Mouse (Mus musculus) lung, embryonic 15.5 days (tissue): ENCODE data around the gene Cntnap2. TPM values are rescaled to one million over a fixed set of nuclear protein-coding genes. Genes with fewer than 3 reads are reported as not detected.

Source experiments
- ATAC-seq: fragments of 200-750 bp; cut with Nextera tagmentation; 2 replicates; pipeline ENCODE4 v1.8.0; 2017; ENCODE audit warnings: moderate number of reproducible peaks, borderline replicate concordance; ENCODE audit not compliant: low FRiP score, low TSS enrichment; ENCODE audit errors: extremely low read depth
- H3K27ac ChIP-seq: fragments of 300-500 bp; sonication (generic); 2 replicates; pipeline ENCODE4 v1.5.1; 2015; ENCODE audit warnings: moderate library complexity, mild to moderate bottlenecking, inconsistent platforms
- H3K27me3 ChIP-seq: fragments of 300-500 bp; sonication (generic); 2 replicates; pipeline ENCODE4 v1.6.1; 2015; ENCODE audit warnings: inconsistent platforms
- H3K36me3 ChIP-seq: fragments of 300-500 bp; sonication (generic); 2 replicates; pipeline ENCODE4 v1.6.1; 2015; ENCODE audit warnings: inconsistent platforms
- H3K4me1 ChIP-seq: fragments of 300-500 bp; sonication (generic); 2 replicates; pipeline ENCODE4 v1.6.1; 2015; ENCODE audit warnings: inconsistent platforms
- H3K4me2 ChIP-seq: fragments of 300-500 bp; sonication (generic); 2 replicates; pipeline ENCODE4 v1.6.1; 2015; ENCODE audit warnings: inconsistent platforms, mild to moderate bottlenecking, moderate library complexity
- H3K4me3 ChIP-seq: fragments of 300-500 bp; sonication (generic); 2 replicates; pipeline ENCODE4 v1.5.1; 2015; ENCODE audit warnings: mild to moderate bottlenecking, inconsistent platforms
- H3K9ac ChIP-seq: fragments of 300-500 bp; sonication (generic); 2 replicates; pipeline ENCODE4 v1.6.1; 2015; ENCODE audit warnings: inconsistent platforms
- H3K9me3 ChIP-seq: fragments of 300-500 bp; sonication (generic); 2 replicates; pipeline ENCODE4 v1.6.1; 2016; ENCODE audit warnings: inconsistent platforms
- WGBS: fragments of 180-500 bp; shearing (Covaris S2); methylation state at CpG from one replicate; pipeline ENCODE4 v1.1.7; 2015; 5-methylcytosine and 5-hydroxymethylcytosine counted together
- polyA plus RNA-seq: library from polyadenylated mRNA; unstranded; fragments of >200 nt; fragmentation: Nextera tagmentation; extraction: Ambion mirVana; gene quantifications from 2 replicates; pipeline ENCODE4 v1.2.1, GENCODE M21; 2015

The Cntnap2 gene
- polyA plus RNA-seq, 1 experiment from 2014 or later: 1.0 TPM

DNA sequence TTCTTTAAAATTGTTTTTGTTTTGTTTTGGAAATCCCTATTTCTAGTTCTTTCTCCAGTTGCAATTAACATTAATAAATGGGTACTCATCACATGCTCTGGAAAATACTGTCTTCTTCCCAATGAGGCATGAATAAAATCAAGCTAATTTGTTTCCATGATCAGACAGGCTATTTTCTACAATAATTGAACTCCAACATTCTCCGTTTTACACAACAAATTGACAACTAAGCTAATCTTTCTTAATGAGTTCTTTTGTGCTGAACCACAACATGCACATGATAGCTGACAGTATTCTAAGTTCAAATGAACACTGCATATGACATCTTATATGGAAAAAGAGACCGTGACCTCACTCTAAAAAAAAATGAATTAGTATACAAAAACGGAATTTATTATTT, 173.4 kb downstream of the Cntnap2 start:
- no peak for ATAC-seq
- WGBS: 84% methylated on average over 3 of the region's 3 CpGs

DNA sequence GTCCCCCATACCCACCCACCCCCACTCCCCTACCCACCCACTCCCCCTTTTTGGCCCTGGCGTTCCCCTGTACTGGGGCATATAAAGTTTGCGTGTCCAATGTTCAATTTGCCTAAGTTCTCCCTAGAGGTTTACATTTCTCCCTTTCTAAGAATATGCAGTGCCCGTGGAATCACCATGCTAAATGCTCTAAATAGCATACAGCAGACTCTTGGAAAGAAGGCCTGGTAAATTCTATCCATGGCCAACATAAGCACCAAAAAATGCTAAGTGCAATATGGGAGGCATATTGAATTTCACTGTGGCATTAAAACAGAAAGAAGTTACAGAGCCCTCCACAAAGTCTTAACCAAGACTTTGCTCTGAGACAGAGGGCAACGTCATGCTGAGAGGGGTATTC, 177.4 kb downstream of the Cntnap2 start:
- H3K9ac ChIP-seq: no peak overlapping the region
- no peak overlapping the region for H3K27ac ChIP-seq
- ATAC-seq: no peak
- no peaks in the 10 kb centered on the region for H3K4me1 ChIP-seq
- no peak overlapping the region for H3K4me3 ChIP-seq
- 85% methylated on average over 4 of the region's 4 CpGs for WGBS
- H3K4me2 ChIP-seq: no peak overlapping the region
- H3K9me3 ChIP-seq: no peaks in the 10 kb centered on the region
- H3K36me3 ChIP-seq: no peaks in the 10 kb centered on the region
- no peaks in the 10 kb centered on the region for H3K27me3 ChIP-seq

More for the DNA sequence above, 173.4 kb downstream of the Cntnap2 start:
- Histone ChIP-seq H3K9me3 (no peaks in the 10 kb centered on the region), H3K27me3 (no peaks in the 10 kb centered on the region), H3K4me1 (no peaks in the 10 kb centered on the region), H3K36me3 (no peaks in the 10 kb centered on the region), H3K9ac (no peak overlapping the region), H3K27ac (no peak overlapping the region), H3K4me3 (no peak overlapping the region), H3K4me2 (no peak overlapping the region)

GRCm38 (mm10) chr6:45238117-45238516, 179.0 kb downstream of the Cntnap2 start:
- no peaks in the 10 kb centered on the region for H3K4me1 ChIP-seq
- H3K27ac ChIP-seq: no peak overlapping the region
- no peak overlapping the region for H3K4me3 ChIP-seq
- H3K36me3 ChIP-seq: no peaks in the 10 kb centered on the region
- H3K9ac ChIP-seq: no peak overlapping the region
- ATAC-seq: no peak
- no peak overlapping the region for H3K4me2 ChIP-seq
- no peaks in the 10 kb centered on the region for H3K9me3 ChIP-seq
- H3K27me3 ChIP-seq: no peaks in the 10 kb centered on the region

DNA sequence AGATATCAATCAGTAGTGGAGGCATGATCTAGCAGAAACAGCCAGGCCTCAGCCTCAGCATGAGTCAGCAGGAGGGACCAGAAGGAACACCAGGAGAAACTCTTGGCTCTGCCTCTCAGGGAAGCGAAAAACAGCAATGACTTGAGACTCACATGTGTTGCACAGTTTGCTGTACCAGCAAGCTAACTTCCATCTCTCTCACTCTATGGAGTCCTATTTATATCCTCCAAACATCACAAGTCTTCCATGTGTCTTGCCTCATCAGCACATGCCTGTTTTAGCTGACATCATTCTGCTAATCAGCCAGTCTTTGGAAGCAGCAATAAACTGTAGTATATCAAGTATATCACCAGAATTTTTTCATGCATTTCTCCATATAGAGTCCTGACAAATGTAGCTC, 182.1 kb downstream of the Cntnap2 start:
- no peaks in the 10 kb centered on the region for H3K4me1 ChIP-seq
- no peaks in the 10 kb centered on the region for H3K9me3 ChIP-seq
- no peaks in the 10 kb centered on the region for H3K36me3 ChIP-seq
- H3K27me3 ChIP-seq: no peaks in the 10 kb centered on the region
- no peak overlapping the region for H3K4me3 ChIP-seq
- WGBS: 61% methylated on average over 1 of the region's 1 CpGs
- H3K27ac ChIP-seq: no peak overlapping the region
- no peak for ATAC-seq
- H3K9ac ChIP-seq: no peak overlapping the region
- H3K4me2 ChIP-seq: no peak overlapping the region

DNA sequence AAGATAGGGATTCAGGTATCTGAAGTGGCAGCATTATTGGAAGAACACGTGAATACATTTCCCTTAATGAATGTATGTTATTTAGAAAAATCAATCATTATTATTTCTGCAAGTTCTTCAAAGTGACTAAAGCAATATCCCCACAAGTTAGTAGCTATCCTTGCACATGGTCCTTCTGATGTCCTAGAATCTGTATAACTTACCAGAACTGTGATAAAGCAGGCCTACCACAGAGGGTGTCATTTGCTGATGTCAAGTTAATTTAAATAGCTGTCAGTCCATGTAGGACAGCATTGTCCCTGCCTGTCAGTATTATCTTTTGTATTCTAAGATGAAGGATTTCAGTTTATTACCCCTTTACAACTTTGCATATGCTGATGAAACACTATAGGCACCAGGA, 185.5 kb downstream of the Cntnap2 start:
- H3K27ac ChIP-seq: no peak overlapping the region
- H3K4me1 ChIP-seq: no peaks in the 10 kb centered on the region
- H3K9ac ChIP-seq: no peak overlapping the region
- no peaks in the 10 kb centered on the region for H3K9me3 ChIP-seq
- 78% methylated on average over 1 of the region's 1 CpGs for WGBS
- no peaks in the 10 kb centered on the region for H3K27me3 ChIP-seq
- ATAC-seq: no peak
- H3K36me3 ChIP-seq: no peaks in the 10 kb centered on the region
- H3K4me2 ChIP-seq: no peak overlapping the region
- H3K4me3 ChIP-seq: no peak overlapping the region

DNA sequence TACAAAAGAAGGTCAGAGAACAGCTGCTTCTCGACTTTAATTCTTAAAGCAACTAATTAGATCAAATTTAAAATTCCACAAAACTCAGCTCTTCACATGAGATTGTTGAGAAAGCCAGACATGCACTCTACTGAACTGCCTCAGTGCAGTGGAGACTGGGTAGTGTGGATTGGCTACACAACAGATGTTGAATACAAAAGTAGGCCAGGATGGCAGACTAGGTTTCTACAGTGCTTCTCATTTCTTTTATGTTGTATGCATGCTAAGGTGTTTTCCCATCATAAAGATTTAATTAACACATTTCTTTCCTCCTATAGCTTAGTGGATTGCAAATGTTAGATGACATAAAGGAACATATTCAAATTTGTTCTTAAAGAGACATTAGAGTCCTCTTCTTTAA, 198.9 kb downstream of the Cntnap2 start:
- Histone ChIP-seq H3K4me1 (no peaks in the 10 kb centered on the region), H3K9ac (no peak overlapping the region), H3K27me3 (no peaks in the 10 kb centered on the region), H3K27ac (no peak overlapping the region), H3K36me3 (no peaks in the 10 kb centered on the region), H3K4me2 (no peak overlapping the region), H3K4me3 (no peak overlapping the region), H3K9me3 (no peaks in the 10 kb centered on the region)
- ATAC-seq: no peak
- 60% methylated on average over 1 of the region's 1 CpGs for WGBS

DNA sequence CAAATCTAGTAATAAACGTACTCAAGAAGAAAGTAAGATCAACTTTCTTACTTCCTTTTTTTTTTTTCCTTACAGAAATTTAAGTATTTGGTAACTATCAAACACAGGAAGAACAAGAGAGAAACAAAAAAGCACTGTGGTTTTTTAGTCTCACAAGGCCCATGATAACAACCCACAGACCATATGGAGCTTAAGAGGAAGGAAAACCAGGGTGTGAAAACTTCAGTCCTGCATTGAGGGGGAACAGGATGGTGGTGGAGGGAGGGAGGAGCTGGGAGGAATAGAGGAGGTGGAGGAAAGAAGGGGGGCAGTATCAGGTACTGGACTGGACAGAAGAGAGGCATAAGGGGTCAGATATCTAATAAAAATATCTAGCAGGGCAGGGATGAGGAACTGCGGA, 212.4 kb downstream of the Cntnap2 start:
- ATAC-seq: no peak
- Histone ChIP-seq H3K4me1 (no peaks in the 10 kb centered on the region), H3K27me3 (no peaks in the 10 kb centered on the region), H3K9ac (no peak overlapping the region), H3K9me3 (no peaks in the 10 kb centered on the region), H3K4me2 (no peak overlapping the region), H3K36me3 (no peaks in the 10 kb centered on the region), H3K27ac (no peak overlapping the region), H3K4me3 (no peak overlapping the region)
- 82% methylated on average over 2 of the region's 2 CpGs for WGBS

- ATAC-seq: no peak
- no peaks in the 10 kb centered on the region for H3K27me3 ChIP-seq
- 53% methylated on average over 1 of the region's 1 CpGs for WGBS
- H3K4me3 ChIP-seq: no peak overlapping the region
- H3K4me2 ChIP-seq: no peak overlapping the region
- H3K9ac ChIP-seq: no peak overlapping the region
- no peak overlapping the region for H3K27ac ChIP-seq
- no peaks in the 10 kb centered on the region for H3K4me1 ChIP-seq
- no peaks in the 10 kb centered on the region for H3K9me3 ChIP-seq
- H3K36me3 ChIP-seq: no peaks in the 10 kb centered on the region
Measured at GRCm38 (mm10) chr6:45273259-45273775, 214.2 kb downstream of the Cntnap2 start.

DNA sequence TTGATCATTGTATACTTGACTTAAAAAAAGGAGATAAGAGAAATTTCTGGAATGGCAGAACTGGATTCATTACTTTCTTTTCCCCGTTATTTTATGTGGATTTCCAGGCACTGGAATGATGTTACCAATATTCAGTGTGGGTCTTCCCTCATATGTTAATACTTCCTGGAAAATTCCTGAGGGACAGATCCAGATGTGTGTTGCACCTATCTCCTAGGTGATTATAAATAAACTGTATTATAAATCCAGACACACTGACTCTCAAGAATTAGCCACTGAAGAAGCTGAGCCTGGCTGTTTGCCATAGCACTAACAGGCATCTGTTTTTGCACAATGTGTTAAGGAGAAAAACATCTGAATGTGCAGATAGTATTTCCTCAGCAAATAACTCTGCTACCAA, 231.0 kb downstream of the Cntnap2 start:
- no peak overlapping the region for H3K4me3 ChIP-seq
- WGBS: 69% methylated on average over 1 of the region's 1 CpGs
- H3K36me3 ChIP-seq: no peaks in the 10 kb centered on the region
- H3K27me3 ChIP-seq: no peaks in the 10 kb centered on the region
- no peak overlapping the region for H3K27ac ChIP-seq
- no peaks in the 10 kb centered on the region for H3K9me3 ChIP-seq
- H3K9ac ChIP-seq: no peak overlapping the region
- no peaks in the 10 kb centered on the region for H3K4me1 ChIP-seq
- ATAC-seq: no peak
- H3K4me2 ChIP-seq: no peak overlapping the region

DNA sequence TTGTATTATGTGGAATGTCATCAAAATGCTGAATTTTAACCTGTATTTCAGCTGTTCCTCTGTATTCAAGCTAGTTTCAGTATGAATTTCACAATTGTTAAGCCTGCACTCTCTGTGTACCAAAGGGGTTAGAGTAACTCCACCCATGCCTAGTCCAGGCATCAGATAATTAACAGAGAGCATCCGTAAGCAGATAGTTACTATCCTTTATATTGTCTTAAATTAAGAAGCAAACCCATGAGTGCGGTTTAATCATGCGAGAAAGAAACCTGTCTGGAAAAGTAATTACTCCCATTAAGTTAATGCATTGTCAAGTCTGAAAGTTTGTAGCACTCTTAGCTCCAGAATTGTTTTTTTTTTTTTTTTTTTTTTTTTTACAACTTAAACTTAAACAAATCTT, 258.3 kb downstream of the Cntnap2 start:
- Histone ChIP-seq H3K4me3 (no peak overlapping the region), H3K4me2 (no peak overlapping the region), H3K9me3 (no peaks in the 10 kb centered on the region), H3K9ac (no peak overlapping the region), H3K27me3 (no peaks in the 10 kb centered on the region), H3K4me1 (no peaks in the 10 kb centered on the region), H3K36me3 (no peaks in the 10 kb centered on the region), H3K27ac (no peak overlapping the region)
- WGBS: 85% methylated on average over 3 of the region's 3 CpGs
- ATAC-seq: no peak

GRCm38 (mm10) chr6:45323505-45323904, 264.3 kb downstream of the Cntnap2 start:
- Histone ChIP-seq H3K4me3 (no peak overlapping the region), H3K27ac (no peak overlapping the region), H3K4me2 (no peak overlapping the region), H3K4me1 (no peaks in the 10 kb centered on the region), H3K9ac (no peak overlapping the region), H3K27me3 (no peaks in the 10 kb centered on the region), H3K9me3 (no peaks in the 10 kb centered on the region), H3K36me3 (no peaks in the 10 kb centered on the region)
- 0% methylated on average over 2 of the region's 2 CpGs for WGBS
- ATAC-seq: no peak

DNA sequence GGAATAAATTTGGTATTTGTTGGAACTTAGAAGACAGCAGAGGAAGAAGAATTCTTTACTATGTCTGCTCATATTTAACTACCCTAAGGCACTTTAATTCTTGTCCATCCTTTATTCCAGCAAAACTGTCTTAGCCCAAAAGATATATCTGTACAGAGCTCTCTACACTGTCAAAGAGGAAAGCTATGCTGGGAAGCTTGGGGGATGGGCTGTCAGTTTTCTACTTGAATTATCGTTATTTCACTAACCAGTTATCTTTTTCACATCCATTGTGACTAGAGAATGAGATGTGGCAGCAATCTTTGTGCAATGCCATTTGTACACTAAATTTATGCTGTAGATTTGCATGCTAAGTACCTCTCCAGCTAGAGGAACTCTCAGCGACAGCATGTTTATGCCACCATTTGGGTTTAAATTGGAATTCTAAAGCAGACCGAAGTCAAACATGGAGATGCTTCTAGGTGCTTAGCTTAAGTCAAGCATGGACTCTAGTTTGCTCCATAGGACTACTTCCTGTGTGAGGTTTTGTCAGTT, 268.9 kb downstream of the Cntnap2 start:
- Histone ChIP-seq H3K27ac (no peak overlapping the region), H3K27me3 (no peaks in the 10 kb centered on the region), H3K4me2 (no peak overlapping the region), H3K9me3 (no peaks in the 10 kb centered on the region), H3K4me1 (no peaks in the 10 kb centered on the region), H3K36me3 (no peaks in the 10 kb centered on the region), H3K4me3 (no peak overlapping the region), H3K9ac (no peak overlapping the region)
- 81% methylated on average over 3 of the region's 3 CpGs for WGBS
- ATAC-seq: no peak

DNA sequence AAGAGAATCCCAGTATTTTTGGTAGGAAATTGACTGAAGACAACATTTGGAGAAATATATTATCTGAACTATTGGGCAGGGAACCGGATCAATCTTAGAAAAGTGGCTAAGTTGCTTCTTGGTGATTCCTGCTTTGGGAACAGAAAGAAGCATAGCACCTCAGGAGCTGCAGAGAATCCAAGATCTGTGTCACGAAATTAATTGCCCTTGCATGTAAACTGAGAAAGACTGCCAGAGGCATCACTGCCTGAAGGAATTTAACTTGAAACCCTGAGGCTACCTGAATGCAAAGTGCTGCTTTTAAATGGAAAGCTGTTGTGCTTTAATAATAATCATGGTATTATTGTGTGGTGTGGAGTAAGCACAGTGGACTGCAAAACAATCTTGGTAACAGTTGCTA, 286.2 kb downstream of the Cntnap2 start:
- ATAC-seq: no peak
- Histone ChIP-seq H3K9ac (no peak overlapping the region), H3K27ac (no peak overlapping the region), H3K4me2 (no peak overlapping the region), H3K9me3 (no peaks in the 10 kb centered on the region), H3K27me3 (no peaks in the 10 kb centered on the region), H3K4me3 (no peak overlapping the region), H3K36me3 (no peaks in the 10 kb centered on the region), H3K4me1 (no peaks in the 10 kb centered on the region)
- WGBS: 56% methylated on average over 2 of the region's 2 CpGs
